Mouse (Mus musculus): ENCODE results near the gene Tex264.

GRCm38 (mm10) chr9:106638154-106638553 lies 47.6 kb downstream of the Tex264 start:
- TF ChIP-seq GATA1 (IDR thresholded peaks at IDR 0.05; ENCODE audit: borderline replicate concordance, low read length), result no peak
- no peak for TF ChIP-seq FLI1 (IDR thresholded peaks at IDR 0.05; ENCODE audit: low read length)

All from megakaryocyte, embryonic 14.5 days (primary cell).